Mouse (Mus musculus) lung, postnatal 0 days (tissue): ENCODE measurements at regions not wholly inside any gene's neighbourhood (a gene's known extent, or its start where the extent isn't known, plus 50 kb on each side); places are given as distances from the start of the nearest gene placed in this dataset.

Experiments used
- CTCF ChIP-seq: IDR thresholded peaks from 2 replicates; pipeline ENCODE4 v1.5.1; 2016; ENCODE audit warnings: antibody characterized with exemption, mild to moderate bottlenecking
- EP300 ChIP-seq: IDR thresholded peaks from 2 replicates; pipeline ENCODE4 v1.6.1; 2016; ENCODE audit warnings: antibody characterized with exemption, mild to moderate bottlenecking, control low read depth

GRCm38 (mm10) chr13:84063406-84063805 is 158.7 kb upstream of the Tmem161b start:
- TF ChIP-seq EP300 (no peak), CTCF (no peak)
